Mouse (Mus musculus) heart, postnatal 0 days (tissue): Measurements from ENCODE around the gene Fer. TPM values are rescaled to one million over a fixed set of nuclear protein-coding genes. Genes with fewer than 3 reads are reported as not detected.

Experiments used
- ATAC-seq: fragments of 200-750 bp; cut with Nextera tagmentation; 2 replicates; pipeline ENCODE4 v1.8.0; 2017; ENCODE audit warnings: low read depth, moderate number of reproducible peaks, moderate library complexity; ENCODE audit not compliant: insufficient read depth
- DNase-seq: peaks from one replicate; pipeline ENCODE4 v3.0.0-alpha.2; 2016; ENCODE audit warnings: low spot score
- H3K27ac ChIP-seq: fragments of 300-500 bp; sonication (generic); 2 replicates; pipeline ENCODE4 v1.5.1; 2014; ENCODE audit warnings: low read depth, mild to moderate bottlenecking
- H3K27me3 ChIP-seq: fragments of 300-500 bp; sonication (generic); 2 replicates; pipeline ENCODE4 v1.6.1; 2014; ENCODE audit warnings: low read length, mixed read lengths; ENCODE audit not compliant: control insufficient read depth, insufficient read depth
- H3K36me3 ChIP-seq: fragments of 300-500 bp; sonication (generic); replicated peaks from 2 replicates; pipeline ENCODE4 v1.6.1; 2014; ENCODE audit warnings: low read length, mixed read lengths; ENCODE audit not compliant: control insufficient read depth, insufficient read depth
- H3K4me1 ChIP-seq: fragments of 300-500 bp; sonication (generic); 2 replicates; pipeline ENCODE4 v1.6.1; 2014; ENCODE audit warnings: antibody characterized with exemption; ENCODE audit not compliant: control insufficient read depth, insufficient read depth
- H3K4me2 ChIP-seq: fragments of 300-500 bp; sonication (generic); 2 replicates; pipeline ENCODE4 v1.6.1; 2014; ENCODE audit warnings: low read depth, mild to moderate bottlenecking, low read length, moderate library complexity
- H3K4me3 ChIP-seq: fragments of 300-500 bp; sonication (generic); 2 replicates; pipeline ENCODE4 v1.5.1; 2014; ENCODE audit warnings: low read depth, low read length
- H3K9ac ChIP-seq: fragments of 300-500 bp; sonication (generic); replicated peaks from 2 replicates; pipeline ENCODE4 v1.6.1; 2014; ENCODE audit warnings: low read depth, low read length, mixed read lengths
- H3K9me3 ChIP-seq: fragments of 300-500 bp; sonication (generic); replicated peaks from 2 replicates; pipeline ENCODE4 v1.6.1; 2016; ENCODE audit warnings: low read length; ENCODE audit not compliant: control insufficient read depth
- CTCF ChIP-seq: IDR thresholded peaks from 2 replicates; pipeline ENCODE4 v1.5.1; 2016; ENCODE audit warnings: antibody characterized with exemption, control low read depth, low read depth
- EP300 ChIP-seq: IDR thresholded peaks from 2 replicates; pipeline ENCODE4 v1.6.1; 2016; ENCODE audit warnings: antibody characterized with exemption, low read depth
- WGBS: fragments of 180-500 bp; shearing (Covaris S2); extraction: QIAGEN DNeasy Blood & Tissue Kit; methylation state at CpG from one replicate; pipeline ENCODE4 v1.1.7; 2014; 5-methylcytosine and 5-hydroxymethylcytosine counted together
- polyA plus RNA-seq: library from polyadenylated mRNA; unstranded; fragments of >200 nt; fragmentation: Nextera tagmentation; extraction: Ambion mirVana; gene quantifications from 2 replicates; pipeline ENCODE4 v1.2.1, GENCODE M21; 2015
- total RNA-seq: library from RNA; depleted of rRNA; stranded (reverse); fragments of >200 nt; gene quantifications from 2 replicates; pipeline ENCODE4 v1.2.3, GENCODE M21; 2014; ENCODE audit warnings: low replicate concordance

Gene Fer
- total and polyA plus RNA-seq, 2 experiments from 2014 or later = 12.4 to 16.2 TPM

- Histone ChIP-seq H3K4me2 (no peak overlapping the region), H3K4me1 (no peaks in the 10 kb centered on the region; the same call in 1 of the 2 replicates), H3K4me3 (no peak overlapping the region), H3K9ac (no peak overlapping the region), H3K27ac (no peak overlapping the region), H3K27me3 (no peaks in the 10 kb centered on the region), H3K9me3 (no peaks in the 10 kb centered on the region), H3K36me3 (no peaks in the 10 kb centered on the region)
- DNase-seq (no peak), ATAC-seq (no peak)
- TF ChIP-seq CTCF (no peak), EP300 (no peak)
- 100% methylated on average over 1 of the region's 1 CpGs for WGBS
Observed at GRCm38 (mm10) chr17:64150717-64151116, 287.9 kb downstream of the Fer start.

DNA sequence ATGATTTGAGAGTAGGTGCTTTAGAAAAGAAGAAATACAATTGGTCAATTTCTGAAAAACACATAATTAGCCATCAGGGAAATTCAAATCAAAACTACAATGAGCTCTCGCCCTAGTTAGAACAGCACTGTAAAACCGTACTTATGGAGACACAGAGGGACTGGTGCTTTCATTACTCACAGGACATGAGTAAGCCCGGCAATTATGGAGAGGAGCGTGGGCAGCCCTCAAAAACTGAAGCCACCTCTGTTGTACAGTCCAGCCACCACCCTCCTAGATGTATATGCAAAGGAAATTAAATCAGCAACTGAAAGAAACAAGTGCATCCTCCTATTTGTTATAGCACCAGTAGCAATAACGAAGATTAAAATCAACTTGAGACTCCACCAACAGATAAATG is 304.9 kb downstream of the Fer start:
- Histone ChIP-seq H3K4me3 (no peak overlapping the region), H3K36me3 (no peaks in the 10 kb centered on the region), H3K27me3 (no peaks in the 10 kb centered on the region), H3K27ac (no peak overlapping the region), H3K4me2 (no peak overlapping the region), H3K9ac (no peak overlapping the region), H3K4me1 (no peaks in the 10 kb centered on the region), H3K9me3 (no peaks in the 10 kb centered on the region)
- TF ChIP-seq EP300 (no peak), CTCF (no peak)
- WGBS = 90% methylated on average over 5 of the region's 5 CpGs
- DNase-seq (no peak), ATAC-seq (no peak)

GRCm38 (mm10) chr17:64170019-64170418 is 307.2 kb downstream of the Fer start:
- no peaks in the 10 kb centered on the region for H3K9me3 ChIP-seq
- no peak for ATAC-seq
- TF ChIP-seq CTCF = no peak
- no peak for TF ChIP-seq EP300
- 62% methylated on average over 5 of the region's 5 CpGs for WGBS
- no peaks in the 10 kb centered on the region for H3K27me3 ChIP-seq
- no peak overlapping the region for H3K4me3 ChIP-seq
- DNase-seq = no peak
- H3K4me2 ChIP-seq = no peak overlapping the region
- no peaks in the 10 kb centered on the region for H3K4me1 ChIP-seq
- H3K36me3 ChIP-seq = no peaks in the 10 kb centered on the region
- no peak overlapping the region for H3K9ac ChIP-seq
- no peak overlapping the region for H3K27ac ChIP-seq

DNA sequence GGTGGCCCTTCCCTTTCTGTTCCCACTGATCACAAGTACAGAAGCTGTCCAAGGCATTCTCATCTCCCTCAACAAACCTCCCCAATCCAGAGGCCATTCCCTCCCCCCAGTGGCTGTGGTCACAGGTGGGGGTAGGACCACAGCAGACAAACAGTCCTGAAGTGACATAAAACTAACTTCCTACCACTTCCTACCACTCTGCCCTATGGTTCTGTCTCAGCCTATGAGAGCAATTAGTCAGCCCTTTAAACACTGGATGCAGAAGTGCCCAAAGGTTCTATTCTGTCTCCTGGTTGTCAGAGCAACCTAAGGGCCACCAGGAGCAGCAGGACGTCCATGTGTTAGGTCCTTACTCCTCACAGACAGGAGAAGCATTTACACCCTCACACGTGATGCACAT is 309.6 kb downstream of the Fer start:
- Histone ChIP-seq H3K4me3 (no peak overlapping the region), H3K36me3 (no peaks in the 10 kb centered on the region), H3K27me3 (no peaks in the 10 kb centered on the region), H3K9ac (no peak overlapping the region), H3K9me3 (no peaks in the 10 kb centered on the region), H3K27ac (no peak overlapping the region), H3K4me1 (no peaks in the 10 kb centered on the region), H3K4me2 (no peak overlapping the region)
- TF ChIP-seq EP300 = no peak
- TF ChIP-seq CTCF = no peak
- ATAC-seq (no peak), DNase-seq (no peak)
- WGBS = 64% methylated on average over 2 of the region's 2 CpGs

DNA sequence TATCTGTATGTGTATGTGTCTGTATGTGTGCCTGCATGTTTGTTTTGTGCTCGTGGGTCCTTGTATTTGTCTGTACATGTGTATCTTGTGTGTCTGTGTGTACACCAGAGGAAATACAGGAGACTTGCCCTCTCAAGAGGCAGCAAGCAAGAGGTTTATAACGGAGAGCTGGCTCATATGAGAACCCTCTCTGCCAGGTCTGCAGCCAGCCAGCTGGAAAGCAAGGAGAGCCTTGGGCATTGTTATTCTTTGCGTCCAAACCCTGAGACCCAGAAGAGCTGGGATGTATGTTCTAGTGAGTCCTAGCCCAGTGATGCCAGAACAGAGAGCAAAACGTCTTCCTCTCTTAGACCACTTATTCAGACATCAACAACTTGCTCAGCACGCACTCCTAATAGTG is 317.7 kb downstream of the Fer start:
- no peak for TF ChIP-seq EP300
- H3K9me3 ChIP-seq = no peaks in the 10 kb centered on the region
- H3K27me3 ChIP-seq = no peaks in the 10 kb centered on the region
- no peaks in the 10 kb centered on the region for H3K36me3 ChIP-seq
- ATAC-seq (no peak), DNase-seq (no peak)
- no peak overlapping the region for H3K4me3 ChIP-seq
- whole genome bisulfite sequencing = 74% methylated on average over 5 of the region's 5 CpGs
- no peak overlapping the region for H3K27ac ChIP-seq
- H3K4me2 ChIP-seq = no peak overlapping the region
- no peak overlapping the region for H3K9ac ChIP-seq
- no peaks in the 10 kb centered on the region for H3K4me1 ChIP-seq

- DNase-seq = no peak
- Histone ChIP-seq H3K4me1 (no peaks in the 10 kb centered on the region), H3K9ac (no peak overlapping the region), H3K27ac (no peak overlapping the region), H3K4me2 (no peak overlapping the region), H3K36me3 (no peaks in the 10 kb centered on the region), H3K27me3 (no peaks in the 10 kb centered on the region), H3K9me3 (no peaks in the 10 kb centered on the region), H3K4me3 (no peak overlapping the region)
- 44% methylated on average over 3 of the region's 3 CpGs for WGBS
- no peak for TF ChIP-seq EP300
- TF ChIP-seq CTCF = no peak
- no peak for ATAC-seq
Observed at GRCm38 (mm10) chr17:64181291-64181690, 318.4 kb downstream of the Fer start.
